8 mouse cellular contexts compared by ENCODE assay signal in genomic region chr1:118476919-118477318, GRCm38 (mm10).
DNase-seq lines count a peak whose midpoint lies in the region; ATAC-seq and TF ChIP-seq lines count a peak whose summit lies in the region.

No protein-coding gene starts in this region.

- no peak overlapping the region for H3K4me3 ChIP-seq in layer of hippocampus, adult 2 months
- H3K4me3 ChIP-seq in liver, embryonic 14.5 days (ENCODE audit: insufficient read depth in 1 of 2, low read depth in 2 of 2, low read length in 2 of 2) = no peak overlapping the region

- H3K27me3 ChIP-seq in liver, embryonic 14.5 days (ENCODE audit: control insufficient read depth, insufficient read depth, low read length) = no peaks in the 10 kb centered on the region

- peak; percentile 46 for TF ChIP-seq EP300 in liver, embryonic 14.5 days (IDR thresholded peaks at IDR 0.05; ENCODE audit: low read depth)

- H3K9ac ChIP-seq in liver, embryonic 14.5 days (replicated peaks) = no peak overlapping the region; the same call in 1 of the 2 replicates

- H3K36me3 ChIP-seq in liver, embryonic 14.5 days (replicated peaks; ENCODE audit: control insufficient read depth, insufficient read depth, low read depth) = peaks cover 5% of the 10 kb centered on the region; the same call in 1 of the 2 replicates

- 14% methylated on average over 4 of the region's 4 CpGs for WGBS in liver, embryonic 14.5 days (ENCODE audit: insufficient replicate concordance)

- DNase-seq in layer of hippocampus, adult 2 months (ENCODE audit: low spot score in 2 of 2) = no peak
- no peak for DNase-seq in layer of hippocampus, adult 9-11 months
- peak; percentile 71 for DNase-seq in ES-CJ7 (ENCODE audit: low read depth, low spot score)
- DNase-seq in cerebellum, postnatal 10 days = peak; percentile 66 to 67
- peak; percentile 62 for DNase-seq in induced T-regulatory cell, adult 2 months (ENCODE audit: low read depth)
- peak in 1 of 3 experiments; percentile 46 for DNase-seq in liver, embryonic 14.5 days (ENCODE audit: low read depth in 3 of 3, low spot score in 3 of 3)
- DNase-seq in urinary bladder, postnatal 10 days (ENCODE audit: low spot score) = no peak

- TF ChIP-seq CTCF in layer of hippocampus, adult 2 months (conservative IDR thresholded peaks at IDR 0.05) = peak; percentile 87
- TF ChIP-seq CTCF in liver, embryonic 14.5 days (IDR thresholded peaks at IDR 0.05; ENCODE audit: low read depth) = peak; percentile 77

- peak; percentile 74 for ATAC-seq in liver, embryonic 14.5 days (ENCODE audit: insufficient read depth)
- ATAC-seq in neutrophil, adult 5-6 weeks (ENCODE audit: extremely low read depth, insufficient number of reproducible peaks, low FRiP score, poor library complexity, severe bottlenecking) = peak; percentile 78; the same call in 1 of the 2 replicates

- H3K4me2 ChIP-seq in liver, embryonic 14.5 days (ENCODE audit: low read depth) = no peak overlapping the region

- H3K9me3 ChIP-seq in liver, embryonic 14.5 days (ENCODE audit: control insufficient read depth, low read length) = no peaks in the 10 kb centered on the region

- peaks cover 21 to 31% of the 10 kb centered on the region in 2 experiments for H3K4me1 ChIP-seq in liver, embryonic 14.5 days (replicated peaks; ENCODE audit: control insufficient read depth in 2 of 2, insufficient read depth in 2 of 2, low read length in 1 of 2)

- H3K27ac ChIP-seq in layer of hippocampus, adult 2 months = no peak overlapping the region
- H3K27ac ChIP-seq in liver, embryonic 14.5 days = no peak overlapping the region

Comparison
In these comparisons a context has a peak if more than half of its experiments do, and no peak if none do; other contexts are left out.
1. DNase-seq: peak in ES-CJ7 (single experiment), cerebellum, postnatal 10 days (2 of 2) and induced T-regulatory cell, adult 2 months (single experiment); none in layer of hippocampus, adult 2 months (0 of 2), layer of hippocampus, adult 9-11 months (single experiment) and urinary bladder, postnatal 10 days (single experiment).